Mouse (Mus musculus) intestine, embryonic 16.5 days (tissue): Measurements from ENCODE around the gene Gnl1. TPM values are rescaled to one million over a fixed set of nuclear protein-coding genes. Genes with fewer than 3 reads are reported as not detected.
"Not testable (repeated sequence)": the region's sequence is repeated elsewhere in the genome, so short reads cannot be mapped to it uniquely, and the experiment has no call there.

ENCODE experiments used
- ATAC-seq: fragments of 200-750 bp; cut with Nextera tagmentation; 2 replicates; pipeline ENCODE4 v1.8.0; 2017; ENCODE audit warnings: moderate TSS enrichment, moderate library complexity
- H3K27ac ChIP-seq: fragments of 300-500 bp; sonication (generic); 2 replicates; pipeline ENCODE4 v1.5.1; 2014; ENCODE audit warnings: mild to moderate bottlenecking, low read length
- H3K27me3 ChIP-seq: fragments of 300-500 bp; sonication (generic); replicated peaks from 2 replicates; pipeline ENCODE4 v1.6.1; 2014; ENCODE audit warnings: low read length, control low read depth, mixed read lengths; ENCODE audit not compliant: control insufficient read depth, insufficient read depth
- H3K36me3 ChIP-seq: fragments of 300-500 bp; sonication (generic); 2 replicates; pipeline ENCODE4 v1.6.1; 2014; ENCODE audit warnings: low read length, control low read depth; ENCODE audit not compliant: control insufficient read depth, insufficient read depth
- H3K4me1 ChIP-seq: fragments of 300-500 bp; sonication (generic); 2 replicates; pipeline ENCODE4 v1.6.1; 2014; ENCODE audit warnings: low read length, control low read depth, mixed read lengths; ENCODE audit not compliant: control insufficient read depth, insufficient read depth
- H3K4me2 ChIP-seq: fragments of 300-500 bp; sonication (generic); 2 replicates; pipeline ENCODE4 v1.6.1; 2014; ENCODE audit warnings: low read depth, low read length, control low read depth
- H3K4me3 ChIP-seq: fragments of 300-500 bp; sonication (generic); 2 replicates; pipeline ENCODE4 v1.5.1; 2014; ENCODE audit warnings: mild to moderate bottlenecking, low read length
- H3K9ac ChIP-seq: fragments of 300-500 bp; sonication (generic); 2 replicates; pipeline ENCODE4 v1.6.1; 2014; ENCODE audit warnings: low read depth, low read length
- H3K9me3 ChIP-seq: fragments of 300-500 bp; sonication (generic); 2 replicates; pipeline ENCODE4 v1.6.1; 2016; ENCODE audit warnings: low read length, control low read depth; ENCODE audit not compliant: control insufficient read depth
- WGBS: fragments of 180-500 bp; shearing (Covaris S2); extraction: QIAGEN DNeasy Blood & Tissue Kit; methylation state at CpG from one replicate; pipeline ENCODE4 v1.1.7; 2014; 5-methylcytosine and 5-hydroxymethylcytosine counted together
- polyA plus RNA-seq: library from polyadenylated mRNA; unstranded; fragments of >200 nt; fragmentation: Nextera tagmentation; extraction: Ambion mirVana; gene quantifications from 2 replicates; pipeline ENCODE4 v1.2.1, GENCODE M21; 2015

Gnl1 gene
- 35.8 and 36.4 TPM in 2 replicates for polyA plus RNA-seq

DNA sequence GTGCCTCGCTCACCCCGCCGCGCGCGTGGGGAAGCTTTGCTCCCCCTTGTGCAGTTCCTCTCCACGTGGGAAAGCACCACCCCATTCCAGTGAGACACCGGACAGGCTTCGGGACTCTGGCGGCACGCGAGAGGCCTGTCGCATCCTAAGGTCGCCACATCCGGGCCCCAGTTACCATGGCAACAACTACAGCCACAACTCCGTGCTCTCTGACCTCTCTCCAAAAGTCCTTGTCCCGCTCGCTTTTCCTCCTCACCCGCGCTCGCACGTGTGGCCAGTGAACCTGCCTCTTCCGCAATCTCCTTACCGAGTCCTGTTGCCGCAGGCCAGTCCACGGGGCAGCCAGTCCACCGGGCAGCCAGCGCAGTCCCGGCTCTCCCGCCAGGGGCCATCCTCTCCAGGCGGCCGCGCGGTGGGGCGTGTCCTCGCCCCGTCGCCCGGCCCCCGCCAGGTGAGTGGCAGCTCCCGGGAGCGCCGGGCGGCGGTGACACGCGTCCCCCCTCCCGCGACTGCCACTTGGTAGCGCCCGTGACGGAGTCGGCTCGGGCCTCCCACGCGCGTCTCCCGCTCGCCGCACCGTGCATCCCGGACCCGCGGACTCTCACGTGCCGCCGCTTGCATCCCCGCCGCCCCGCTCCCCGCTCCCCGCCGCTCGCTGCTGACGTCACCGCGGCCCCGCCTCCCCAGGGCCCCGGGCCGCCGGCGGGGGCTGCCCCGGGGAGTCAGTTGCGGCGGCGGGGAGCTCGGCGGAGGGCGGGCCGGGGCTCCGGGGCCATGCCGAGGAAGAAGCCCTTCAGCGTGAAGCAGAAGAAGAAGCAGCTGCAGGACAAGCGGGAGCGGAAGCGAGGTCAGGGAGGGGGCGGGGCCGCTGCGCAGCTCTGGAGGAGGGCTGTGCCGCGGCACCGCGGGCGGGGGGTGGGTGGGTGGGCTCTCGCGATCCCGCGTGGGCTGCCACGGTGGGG, at the start of gene Gnl1, which contains the start of gene Prr3:
Gnl1 (plus strand) TSS at position 451 of the 962 bp plus-strand sequence.
Prr3 (minus strand) TSS at position 836 of the 962 bp plus-strand sequence.
- peak; percentile 94 for ATAC-seq
- WGBS = under 1% methylated on average over 98 of the region's 109 CpGs
- no peaks in the 10 kb centered on the region for H3K9me3 ChIP-seq

DNA sequence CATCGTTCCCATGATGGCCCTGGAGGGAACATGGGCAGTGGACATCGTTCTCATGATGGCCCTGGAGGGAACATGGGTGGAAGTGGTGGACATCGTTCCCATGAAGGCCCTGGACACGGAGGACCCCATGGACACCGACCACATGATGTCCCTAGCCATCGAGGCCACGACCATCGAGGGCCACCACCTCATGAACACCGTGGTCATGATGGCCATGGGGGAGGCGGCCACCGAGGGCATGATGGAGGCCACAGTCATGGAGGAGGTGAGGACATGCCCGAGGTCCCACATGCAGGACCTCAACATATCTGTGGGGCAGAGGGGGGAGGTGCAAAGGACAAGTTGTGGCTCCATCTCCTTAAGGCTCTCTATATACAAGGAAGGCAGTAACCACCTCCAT, 49.0 kb upstream of the Gnl1 start:
- Histone ChIP-seq H3K9me3 (no peaks in the 10 kb centered on the region), H3K27ac (no peak overlapping the region), H3K27me3 (no peaks in the 10 kb centered on the region), H3K4me3 (no peak overlapping the region), H3K4me2 (no peak overlapping the region), H3K4me1 (0 out of 2 replicates have a peak, but pooled peaks cover 3% of the 10 kb centered on the region), H3K36me3 (peaks cover 30% of the 10 kb centered on the region; the same call in 1 of the 2 replicates), H3K9ac (no peak overlapping the region)
- no peak for ATAC-seq
- 91% methylated on average over 12 of the region's 12 CpGs for WGBS

More for the DNA sequence above, at the start of gene Gnl1, which contains the start of gene Prr3:
- peak within 1 kb of the TSS; percentile 51 for H3K4me2 ChIP-seq
- peak within 1 kb of the TSS; percentile 96 for H3K27ac ChIP-seq
- H3K27me3 ChIP-seq = no peaks in the 10 kb centered on the region
- H3K4me3 ChIP-seq = peak within 1 kb of the TSS; percentile 91
- H3K4me1 ChIP-seq = peaks cover 15% of the 10 kb centered on the region
- peak within 1 kb of the TSS; percentile 89 for H3K9ac ChIP-seq
- H3K36me3 ChIP-seq = peaks cover 11% of the 10 kb centered on the region

DNA sequence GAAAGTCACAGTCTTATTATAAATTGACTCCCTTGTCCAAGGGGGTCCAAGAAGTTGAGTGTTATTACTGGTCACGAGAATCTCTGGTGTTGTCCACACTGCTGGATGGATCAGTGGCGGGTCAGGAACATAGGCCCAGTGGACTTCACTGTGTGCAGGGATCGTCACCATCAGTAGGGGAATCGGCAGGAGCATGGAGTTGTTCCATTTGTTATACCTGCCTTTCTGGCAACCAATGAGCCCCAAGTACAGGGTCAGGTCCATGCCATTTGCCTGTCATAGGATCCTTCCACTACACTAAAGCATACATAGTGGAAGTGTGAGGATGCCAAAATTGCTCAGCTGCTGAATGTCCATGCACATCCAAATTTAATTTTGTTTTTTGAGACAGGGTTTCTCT, 47.0 kb upstream of the Gnl1 start:
- H3K27ac ChIP-seq = no peak overlapping the region
- ATAC-seq = no peak
- WGBS = 88% methylated on average over 4 of the region's 4 CpGs

DNA sequence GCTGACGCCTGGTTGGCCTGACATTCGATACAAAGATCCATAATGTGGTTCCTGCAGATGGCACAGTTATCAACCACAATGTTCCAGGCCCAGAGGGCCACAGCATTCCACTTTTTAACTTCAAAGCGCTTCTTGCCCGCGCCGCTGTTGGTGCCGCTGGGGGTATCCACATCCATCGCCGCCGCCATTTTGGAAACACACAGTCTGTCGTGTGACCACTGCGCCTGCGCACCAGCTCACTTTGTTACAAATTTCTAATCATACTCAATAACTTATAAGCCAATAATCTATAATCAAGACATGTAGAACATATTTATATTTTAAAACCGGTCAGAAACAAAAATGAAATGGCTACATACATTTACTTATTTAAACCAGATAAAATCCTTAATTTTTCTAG, 43.9 kb upstream of the Gnl1 start:
- not testable (repeated sequence) for H3K36me3 ChIP-seq, H3K4me2 ChIP-seq, H3K4me3 ChIP-seq, H3K4me1 ChIP-seq, ATAC-seq, H3K27me3 ChIP-seq, H3K9ac ChIP-seq, H3K27ac ChIP-seq, H3K9me3 ChIP-seq
- WGBS = 88% methylated on average over 14 of the region's 14 CpGs

More for the DNA sequence above, 47.0 kb upstream of the Gnl1 start:
- H3K4me3 ChIP-seq = no peak overlapping the region
- H3K4me2 ChIP-seq = no peak overlapping the region
- no peaks in the 10 kb centered on the region for H3K4me1 ChIP-seq
- H3K9me3 ChIP-seq = no peaks in the 10 kb centered on the region
- H3K27me3 ChIP-seq = no peaks in the 10 kb centered on the region
- no peak overlapping the region for H3K9ac ChIP-seq
- H3K36me3 ChIP-seq = peaks cover 19% of the 10 kb centered on the region; the same call in 1 of the 2 replicates

DNA sequence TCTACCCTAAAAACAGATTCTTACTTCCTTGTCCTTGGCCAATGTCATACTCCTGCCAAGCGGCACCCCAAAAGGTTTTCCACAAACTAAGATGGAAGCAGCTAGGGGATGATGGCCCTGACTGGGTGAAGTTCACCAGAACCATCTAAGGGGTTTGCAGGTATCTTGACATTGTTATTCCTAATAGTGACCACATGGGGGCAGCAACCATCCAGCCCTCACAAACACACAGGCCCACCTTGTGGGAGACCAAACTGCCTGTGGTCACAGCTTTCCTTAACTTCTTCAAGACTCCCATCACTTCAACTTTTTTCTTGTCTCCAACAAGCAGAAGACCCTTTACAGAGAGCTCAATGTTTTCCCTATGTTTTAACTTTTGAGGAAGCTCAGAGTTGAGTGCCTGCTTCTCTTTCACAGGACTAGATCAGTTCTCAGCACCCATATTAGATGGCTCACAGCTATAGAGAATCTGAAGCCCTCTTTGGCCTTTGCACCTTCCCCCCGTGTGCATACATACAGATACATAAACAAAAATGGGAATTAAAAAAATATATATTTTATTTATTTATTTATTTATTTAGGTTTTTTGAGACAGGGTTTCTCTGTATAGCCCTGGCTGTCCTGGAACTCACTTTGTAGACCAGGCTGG, 41.8 kb upstream of the Gnl1 start:
- Histone ChIP-seq H3K4me3 (no peak overlapping the region), H3K27ac (no peak overlapping the region), H3K36me3 (no peaks in the 10 kb centered on the region), H3K4me1 (no peaks in the 10 kb centered on the region), H3K9me3 (no peaks in the 10 kb centered on the region), H3K4me2 (no peak overlapping the region), H3K9ac (no peak overlapping the region), H3K27me3 (no peaks in the 10 kb centered on the region)
- 40% methylated on average over 2 of the region's 2 CpGs for WGBS
- peak; percentile 46; the same call in 1 of the 2 replicates for ATAC-seq

DNA sequence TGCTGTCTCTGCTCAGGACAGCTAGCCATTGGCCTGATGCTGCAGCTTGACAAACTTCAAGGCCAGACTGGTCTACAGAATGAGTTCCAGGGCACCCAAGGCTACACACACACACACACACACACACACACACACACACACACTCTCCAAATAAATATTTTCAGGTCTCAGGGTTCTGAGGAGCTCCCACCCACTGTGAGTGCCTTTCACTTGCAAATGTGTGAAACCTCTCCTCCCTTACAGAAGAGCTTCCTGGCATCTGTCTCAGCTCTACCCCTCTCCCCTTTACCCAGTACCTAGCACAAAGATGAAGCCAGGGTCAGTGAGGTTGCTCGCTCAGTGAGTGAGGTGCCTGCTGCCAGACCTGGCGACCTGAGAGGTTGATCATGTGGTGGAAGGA, 40.5 kb upstream of the Gnl1 start:
- WGBS = 49% methylated on average over 2 of the region's 2 CpGs
- Histone ChIP-seq H3K4me1 (no peaks in the 10 kb centered on the region), H3K27me3 (no peaks in the 10 kb centered on the region), H3K36me3 (no peaks in the 10 kb centered on the region), H3K9ac (no peak overlapping the region), H3K9me3 (no peaks in the 10 kb centered on the region), H3K4me2 (no peak overlapping the region), H3K4me3 (no peak overlapping the region), H3K27ac (no peak overlapping the region)
- ATAC-seq = no peak

DNA sequence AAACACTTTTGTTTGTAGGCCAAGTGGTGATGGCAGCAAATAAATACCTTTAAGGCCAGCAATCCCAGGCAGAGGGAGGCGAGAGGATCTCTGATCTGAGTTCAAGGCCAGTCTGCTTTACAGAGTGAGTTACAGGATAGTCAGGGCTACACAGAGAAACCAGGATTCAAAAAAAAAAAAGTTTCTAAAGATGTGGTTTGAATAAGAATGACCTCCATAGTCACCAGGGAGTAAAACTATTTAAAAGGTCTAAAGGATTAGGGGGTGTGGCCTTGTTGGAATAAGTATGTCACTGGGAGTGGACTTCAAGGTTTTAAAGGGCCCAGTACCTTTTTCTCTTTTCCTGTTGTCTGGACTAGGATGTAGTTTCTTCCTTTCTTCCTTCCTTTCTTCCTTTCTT, 39.7 kb upstream of the Gnl1 start:
- WGBS = 58% methylated on average over 1 of the region's 1 CpGs
- Histone ChIP-seq H3K4me3 (no peak overlapping the region), H3K4me1 (no peaks in the 10 kb centered on the region), H3K9me3 (no peaks in the 10 kb centered on the region), H3K27me3 (no peaks in the 10 kb centered on the region), H3K36me3 (no peaks in the 10 kb centered on the region), H3K27ac (no peak overlapping the region), H3K9ac (no peak overlapping the region), H3K4me2 (no peak overlapping the region)
- no peak for ATAC-seq

DNA sequence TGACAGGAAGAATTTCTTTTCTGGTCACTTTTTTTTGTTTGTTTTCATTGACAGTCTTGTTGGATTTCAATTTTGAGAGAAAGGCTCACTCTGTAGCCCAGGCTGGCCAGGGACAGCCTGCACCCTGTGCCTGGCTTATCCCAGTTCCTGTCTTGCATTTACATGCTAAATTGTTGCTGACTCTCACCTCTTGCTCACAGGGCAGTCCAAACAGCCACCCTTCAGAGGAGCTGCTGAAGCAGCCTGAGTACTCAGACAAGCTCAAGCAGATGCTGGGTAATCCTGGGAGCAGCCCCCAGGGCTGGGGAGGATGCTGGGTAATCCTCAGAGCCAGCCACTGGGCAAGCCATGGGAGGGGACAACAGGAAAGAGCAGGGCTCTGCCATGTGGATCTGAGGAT, 28.7 kb upstream of the Gnl1 start:
- H3K27me3 ChIP-seq, H3K27ac ChIP-seq, H3K9ac ChIP-seq, H3K4me3 ChIP-seq, H3K9me3 ChIP-seq, ATAC-seq, H3K36me3 ChIP-seq, H3K4me2 ChIP-seq, H3K4me1 ChIP-seq: not testable (repeated sequence)

DNA sequence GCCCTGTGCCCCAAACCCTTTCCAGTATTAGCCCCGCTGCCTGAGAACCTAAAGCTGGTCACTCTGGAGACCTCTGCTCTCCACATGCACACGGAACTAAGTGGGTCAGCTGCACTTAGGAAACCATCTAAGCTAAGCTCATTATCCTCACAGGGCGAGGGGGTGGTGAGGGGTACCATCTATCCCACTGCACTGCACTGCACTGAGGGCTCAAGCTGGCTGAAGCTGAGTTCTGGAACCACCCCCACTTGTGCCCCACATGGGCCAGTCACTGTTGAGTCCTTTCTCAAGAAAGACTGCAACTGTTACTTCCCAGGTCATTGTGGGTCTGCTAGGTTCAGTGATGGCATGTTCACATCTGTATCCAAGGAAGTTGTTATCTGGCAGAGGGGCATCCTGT, 27.1 kb upstream of the Gnl1 start:
- 93% methylated on average over 2 of the region's 3 CpGs for WGBS
- H3K4me3 ChIP-seq, H3K27me3 ChIP-seq, H3K4me1 ChIP-seq, H3K9ac ChIP-seq, H3K9me3 ChIP-seq, H3K27ac ChIP-seq, H3K4me2 ChIP-seq, ATAC-seq: not testable (repeated sequence)
- H3K36me3 ChIP-seq = peaks cover 11% of the 10 kb centered on the region
